Mouse (Mus musculus) thymus, adult 2 months (tissue): ENCODE measurements around the gene Lypd6b.

Source experiments
- CTCF ChIP-seq: fragments of 200-500 bp; IDR thresholded peaks from 2 replicates; pipeline ENCODE4 v1.5.1; 2012; ENCODE audit warnings: mild to moderate bottlenecking, control low read depth, low read length, moderate library complexity, borderline replicate concordance; ENCODE audit not compliant: control insufficient read depth, poor library complexity, insufficient read depth; ENCODE audit errors: extremely low read depth
- POLR2A ChIP-seq: fragments of 200-500 bp; IDR thresholded peaks from 2 replicates; pipeline ENCODE4 v1.6.1; 2012; ENCODE audit warnings: mild to moderate bottlenecking, low read length, control low read depth, moderate library complexity; ENCODE audit not compliant: control insufficient read depth, poor library complexity, insufficient read depth; ENCODE audit errors: extremely low read depth

DNA sequence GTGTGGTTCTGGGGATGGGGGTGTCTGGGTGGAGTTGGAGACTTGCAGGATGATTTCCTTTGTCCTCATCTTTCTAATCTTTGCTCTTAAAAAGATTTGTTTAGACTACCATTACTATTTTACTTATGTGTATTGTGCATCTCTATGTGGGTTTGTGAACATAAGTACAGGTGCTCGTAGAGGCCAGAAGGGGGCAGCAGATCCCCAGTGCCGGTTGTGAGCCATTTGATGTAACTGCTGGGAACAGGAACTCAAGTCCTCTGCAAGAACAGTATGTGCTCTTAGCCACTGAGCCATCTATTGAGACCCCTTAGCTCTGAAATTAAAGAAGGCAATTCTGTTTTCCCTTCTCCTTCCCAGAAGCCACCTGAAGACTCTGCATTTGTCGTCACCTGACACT lies 183.5 kb downstream of the Lypd6b start:
- TF ChIP-seq CTCF: no peak
- TF ChIP-seq POLR2A: no peak
